Mouse (Mus musculus) hindbrain, postnatal 0 days (tissue): Measurements from ENCODE around the gene H2-DMa. TPM values are rescaled to one million over a fixed set of nuclear protein-coding genes. Genes with fewer than 3 reads are reported as not detected.

Experiments
- ATAC-seq: fragments of 200-750 bp; cut with Nextera tagmentation; 2 replicates; pipeline ENCODE4 v1.8.0; 2017; ENCODE audit warnings: mild to moderate bottlenecking, moderate TSS enrichment, moderate library complexity
- DNase-seq: peaks from one replicate; pipeline ENCODE4 v3.0.0-alpha.2; 2015; ENCODE audit warnings: low spot score
- H3K27ac ChIP-seq: fragments of 300-500 bp; sonication (generic); 2 replicates; pipeline ENCODE4 v1.5.1; 2014; ENCODE audit warnings: mild to moderate bottlenecking
- H3K27me3 ChIP-seq: fragments of 300-500 bp; sonication (generic); 2 replicates; pipeline ENCODE4 v1.6.1; 2014; ENCODE audit warnings: low read length, mixed read lengths; ENCODE audit not compliant: insufficient read depth
- H3K36me3 ChIP-seq: fragments of 300-500 bp; sonication (generic); 2 replicates; pipeline ENCODE4 v1.6.1; 2014; ENCODE audit warnings: low read length, mixed read lengths; ENCODE audit not compliant: insufficient read depth
- H3K4me1 ChIP-seq: fragments of 300-500 bp; sonication (generic); 2 replicates; pipeline ENCODE4 v1.6.1; 2014; ENCODE audit warnings: antibody characterized with exemption, low read length, mixed read lengths; ENCODE audit not compliant: insufficient read depth
- H3K4me2 ChIP-seq: fragments of 300-500 bp; sonication (generic); 2 replicates; pipeline ENCODE4 v1.6.1; 2014; ENCODE audit warnings: low read depth, mild to moderate bottlenecking, low read length, moderate library complexity, mixed read lengths
- H3K4me3 ChIP-seq: fragments of 300-500 bp; sonication (generic); 2 replicates; pipeline ENCODE4 v1.5.1; 2014; ENCODE audit warnings: low read length
- H3K9ac ChIP-seq: fragments of 300-500 bp; sonication (generic); replicated peaks from 2 replicates; pipeline ENCODE4 v1.6.1; 2014; ENCODE audit warnings: mild to moderate bottlenecking, low read length, moderate library complexity, mixed read lengths
- H3K9me3 ChIP-seq: fragments of 300-500 bp; sonication (generic); 2 replicates; pipeline ENCODE4 v1.6.1; 2016; ENCODE audit warnings: low read length, mixed read lengths
- CTCF ChIP-seq: IDR thresholded peaks from 2 replicates; pipeline ENCODE4 v1.5.1; 2016; ENCODE audit warnings: antibody characterized with exemption, control low read depth, low read depth
- WGBS: fragments of 180-500 bp; shearing (Covaris S2); extraction: QIAGEN DNeasy Blood & Tissue Kit; methylation state at CpG from one replicate; pipeline ENCODE4 v1.1.7; 2014; 5-methylcytosine and 5-hydroxymethylcytosine counted together
- polyA plus RNA-seq: library from polyadenylated mRNA; unstranded; fragments of >200 nt; fragmentation: Nextera tagmentation; extraction: Ambion mirVana; gene quantifications from 2 replicates; pipeline ENCODE4 v1.2.1, GENCODE M21; 2015
- total RNA-seq: library from RNA; depleted of rRNA; stranded (reverse); fragments of >200 nt; gene quantifications from 2 replicates; pipeline ENCODE4 v1.2.3, GENCODE M21; 2014

Gene H2-DMa
- total and polyA plus RNA-seq, 2 experiments from 2014 or later = 24.1 to 30.9 TPM

GRCm38 (mm10) chr17:34083104-34083503 lies 36.2 kb upstream of the H2-DMa start:
- Histone ChIP-seq H3K4me3 (no peak overlapping the region), H3K4me2 (no peak overlapping the region), H3K36me3 (no peaks in the 10 kb centered on the region), H3K9ac (no peak overlapping the region), H3K27me3 (no peaks in the 10 kb centered on the region), H3K4me1 (no peaks in the 10 kb centered on the region), H3K9me3 (no peaks in the 10 kb centered on the region), H3K27ac (no peak overlapping the region)
- no peak for TF ChIP-seq CTCF
- ATAC-seq (no peak), DNase-seq (no peak)
- 5% methylated on average over 8 of the region's 8 CpGs for WGBS

DNA sequence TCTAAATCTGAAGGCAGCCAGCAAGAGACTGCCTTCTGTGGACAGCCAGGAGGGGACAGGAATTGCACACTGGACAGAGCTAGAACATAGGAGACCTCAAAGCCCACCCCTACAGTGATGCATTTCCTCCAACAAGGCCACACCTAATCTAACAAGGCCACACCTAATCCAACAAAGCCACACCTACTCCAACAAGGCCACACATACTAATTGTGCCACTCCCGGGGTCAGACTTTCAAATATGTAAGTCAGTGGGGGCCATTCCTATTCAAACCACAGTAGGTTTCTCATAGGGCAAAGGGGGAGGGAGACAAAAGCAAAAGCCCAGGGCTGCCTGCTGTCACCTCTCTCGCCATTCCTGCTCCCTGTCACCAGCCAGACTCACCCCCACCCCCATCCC lies 32.0 kb upstream of the H2-DMa start:
- H3K9ac ChIP-seq = no peak overlapping the region
- H3K27me3 ChIP-seq = no peaks in the 10 kb centered on the region
- ATAC-seq = no peak
- H3K4me1 ChIP-seq = no peaks in the 10 kb centered on the region
- no peak overlapping the region for H3K4me3 ChIP-seq
- no peak overlapping the region for H3K27ac ChIP-seq
- no peak for TF ChIP-seq CTCF
- no peaks in the 10 kb centered on the region for H3K36me3 ChIP-seq
- H3K9me3 ChIP-seq = no peaks in the 10 kb centered on the region
- H3K4me2 ChIP-seq = no peak overlapping the region
- DNase-seq = no peak
- WGBS = 39% methylated on average over 2 of the region's 2 CpGs

DNA sequence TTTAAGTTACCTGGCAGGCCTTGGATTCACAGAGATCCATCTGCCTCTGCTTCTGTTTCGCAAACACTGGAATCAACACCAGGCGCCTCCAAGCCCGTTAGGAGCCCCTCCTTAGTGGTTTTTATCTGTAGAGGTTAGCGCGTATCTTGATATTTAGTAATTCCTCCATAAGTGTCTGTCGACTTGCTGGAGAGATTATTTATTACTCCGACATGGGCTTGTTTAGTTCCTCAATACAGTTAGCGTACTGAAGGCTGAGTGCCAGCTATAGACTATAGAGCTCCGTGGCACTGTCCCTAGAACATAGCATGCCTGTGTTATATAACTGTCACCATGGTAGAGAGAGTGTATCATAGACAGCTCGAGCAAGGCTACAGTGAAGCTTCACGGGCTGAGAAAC lies 31.2 kb upstream of the H2-DMa start:
- DNase-seq = no peak
- Histone ChIP-seq H3K9me3 (no peaks in the 10 kb centered on the region), H3K27ac (no peak overlapping the region), H3K36me3 (no peaks in the 10 kb centered on the region), H3K4me1 (no peaks in the 10 kb centered on the region), H3K4me3 (no peak overlapping the region), H3K27me3 (no peaks in the 10 kb centered on the region), H3K9ac (no peak overlapping the region), H3K4me2 (no peak overlapping the region)
- 79% methylated on average over 11 of the region's 11 CpGs for WGBS
- TF ChIP-seq CTCF = no peak
- ATAC-seq = no peak

- 45% methylated on average over 7 of the region's 7 CpGs for WGBS
- peak; percentile 39 for DNase-seq
- peak; percentile 51 for TF ChIP-seq CTCF
These were observed 28.4 kb upstream of the H2-DMa start for GRCm38 (mm10) chr17:34090923-34091322.

GRCm38 (mm10) chr17:34092197-34092875 lies 27.0 kb upstream of the H2-DMa start, which contains the start of gene H2-Oa:
Gene H2-Oa, plus strand, starts transcription at chr17:34092340.
- no peak within 1 kb of the TSS for H3K4me3 ChIP-seq
- no peaks in the 10 kb centered on the region for H3K4me1 ChIP-seq
- H3K27ac ChIP-seq = no peak within 1 kb of the TSS
- H3K36me3 ChIP-seq = no peaks in the 10 kb centered on the region
- no peaks in the 10 kb centered on the region for H3K27me3 ChIP-seq
- DNase-seq (no peak), ATAC-seq (no peak)
- H3K9me3 ChIP-seq = no peaks in the 10 kb centered on the region
- WGBS = 41% methylated on average over 11 of the region's 11 CpGs
- no peak within 1 kb of the TSS for H3K9ac ChIP-seq
- no peak within 1 kb of the TSS for H3K4me2 ChIP-seq
- no peak for TF ChIP-seq CTCF

More at GRCm38 (mm10) chr17:34090923-34091322, 28.4 kb upstream of the H2-DMa start:
- H3K27ac ChIP-seq = no peak overlapping the region
- H3K4me1 ChIP-seq = no peaks in the 10 kb centered on the region
- no peak for ATAC-seq
- no peaks in the 10 kb centered on the region for H3K9me3 ChIP-seq
- no peaks in the 10 kb centered on the region for H3K36me3 ChIP-seq
- no peak overlapping the region for H3K9ac ChIP-seq
- H3K4me3 ChIP-seq = no peak overlapping the region
- no peak overlapping the region for H3K4me2 ChIP-seq
- H3K27me3 ChIP-seq = no peaks in the 10 kb centered on the region

GRCm38 (mm10) chr17:34093199-34093874 lies 26.0 kb upstream of the H2-DMa start:
- no peaks in the 10 kb centered on the region for H3K36me3 ChIP-seq
- no peak overlapping the region for H3K9ac ChIP-seq
- no peaks in the 10 kb centered on the region for H3K4me1 ChIP-seq
- H3K4me3 ChIP-seq = no peak overlapping the region
- no peak overlapping the region for H3K27ac ChIP-seq
- WGBS = 33% methylated on average over 7 of the region's 7 CpGs
- no peaks in the 10 kb centered on the region for H3K27me3 ChIP-seq
- no peak overlapping the region for H3K4me2 ChIP-seq
- DNase-seq (no peak), ATAC-seq (no peak; the same call in 1 of the 2 replicates)
- TF ChIP-seq CTCF = no peak
- H3K9me3 ChIP-seq = no peaks in the 10 kb centered on the region
